Mouse (Mus musculus) ovary, postnatal 10 days (tissue): ENCODE results near the gene Rsc1a1.

ENCODE experiments used
- DNase-seq: peaks from one replicate; pipeline ENCODE4 v3.0.0; 2022; ENCODE audit warnings: low spot score

Rsc1a1 gene

DNA sequence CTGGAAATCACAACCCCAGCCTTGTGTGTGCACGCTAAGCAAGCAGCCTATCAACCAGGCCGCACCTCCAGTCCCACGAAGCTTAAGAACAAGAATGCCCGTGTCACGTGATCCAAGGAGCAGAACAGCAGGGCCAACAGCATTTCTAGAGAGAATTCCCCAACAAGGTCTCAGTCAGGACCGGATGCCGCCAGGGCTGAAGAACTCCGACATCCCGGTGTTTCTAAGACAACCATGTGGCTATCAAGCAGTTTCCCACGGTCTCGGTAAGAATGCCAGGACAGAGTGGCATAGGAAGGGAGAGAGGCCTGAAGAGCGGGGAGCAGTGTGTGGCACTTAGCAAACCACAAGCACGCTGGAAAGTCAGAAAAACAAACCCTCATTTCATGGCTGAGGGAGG is 31.6 kb downstream of the Rsc1a1 start:
- no peak for DNase-seq

DNA sequence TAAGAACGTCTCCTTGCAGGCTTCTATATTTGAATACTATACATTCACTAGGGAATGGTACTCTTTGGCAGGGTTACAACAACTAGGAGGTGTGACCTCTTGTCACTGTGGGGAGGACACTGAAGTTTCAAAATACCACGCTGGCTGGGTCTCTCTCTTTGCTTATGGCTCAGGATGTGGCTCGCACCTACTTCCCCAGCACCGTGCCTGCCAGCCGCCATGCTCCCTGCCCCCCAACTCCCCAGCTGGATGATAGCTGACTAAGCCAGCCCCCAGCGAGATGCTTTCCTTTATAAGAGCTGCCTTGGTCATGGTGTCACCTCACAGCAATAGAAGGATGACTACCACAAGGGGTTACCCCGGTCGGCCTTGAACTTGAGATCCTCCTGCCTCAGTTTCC is 32.4 kb downstream of the Rsc1a1 start:
- no peak for DNase-seq

DNA sequence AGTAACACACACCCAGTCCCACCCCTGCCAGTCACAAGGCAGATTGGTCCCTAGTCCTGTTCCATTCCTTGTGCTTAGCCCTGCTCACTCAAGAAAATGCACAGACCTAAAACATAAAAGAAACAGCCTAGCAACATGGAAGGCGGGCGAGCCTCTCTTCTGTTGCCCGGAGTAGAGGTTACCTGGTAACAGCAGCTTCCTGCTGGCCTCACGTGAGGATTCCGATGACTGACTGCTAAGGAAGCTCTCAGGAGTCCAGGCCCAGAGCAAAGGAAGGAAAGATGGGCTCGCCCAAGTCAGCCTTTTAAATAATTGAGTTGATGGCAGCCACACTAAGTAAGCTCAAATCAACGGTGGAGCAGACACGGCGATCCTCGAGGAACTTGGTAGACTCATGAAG is 33.5 kb downstream of the Rsc1a1 start:
- no peak for DNase-seq

DNA sequence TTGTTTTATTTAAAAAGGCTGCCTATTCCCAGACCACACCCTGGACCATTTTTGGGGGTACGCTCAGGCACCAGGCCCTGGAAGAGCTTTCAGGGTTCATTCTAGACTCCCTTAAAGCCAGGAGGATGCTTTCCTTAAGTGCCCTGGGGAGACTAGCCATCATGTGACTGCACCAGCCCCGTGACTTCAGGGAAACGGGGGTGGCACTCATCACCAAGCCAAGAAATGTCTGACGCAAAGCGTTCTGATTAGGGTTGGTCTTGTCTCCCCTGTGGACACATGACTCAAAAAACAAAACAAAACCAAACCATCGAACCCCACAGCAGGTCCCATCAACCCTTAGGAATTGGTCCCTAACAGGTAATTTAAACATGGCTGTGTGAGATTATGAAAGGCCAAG is 34.1 kb downstream of the Rsc1a1 start:
- DNase-seq, result no peak

DNA sequence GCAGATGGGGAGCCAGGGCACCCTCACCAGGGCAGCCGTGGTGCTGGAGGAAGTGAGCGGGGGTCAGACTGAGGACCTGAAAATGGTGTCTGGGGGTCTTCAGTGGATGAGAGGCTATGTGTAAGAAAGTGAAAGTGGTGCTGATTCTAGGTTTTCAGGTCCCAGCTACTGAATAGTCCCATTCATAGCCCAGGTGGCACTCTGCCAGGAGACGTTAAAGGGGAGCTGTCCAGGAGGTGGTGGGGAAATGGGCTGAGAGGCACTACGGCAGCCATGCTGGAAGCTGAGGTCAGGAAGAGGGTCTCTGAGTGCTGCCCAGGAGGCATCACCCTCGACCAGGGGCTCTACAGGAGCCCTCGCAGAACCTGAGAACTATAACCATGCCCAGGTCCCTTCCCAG is 36.2 kb downstream of the Rsc1a1 start:
- DNase-seq, result no peak

DNA sequence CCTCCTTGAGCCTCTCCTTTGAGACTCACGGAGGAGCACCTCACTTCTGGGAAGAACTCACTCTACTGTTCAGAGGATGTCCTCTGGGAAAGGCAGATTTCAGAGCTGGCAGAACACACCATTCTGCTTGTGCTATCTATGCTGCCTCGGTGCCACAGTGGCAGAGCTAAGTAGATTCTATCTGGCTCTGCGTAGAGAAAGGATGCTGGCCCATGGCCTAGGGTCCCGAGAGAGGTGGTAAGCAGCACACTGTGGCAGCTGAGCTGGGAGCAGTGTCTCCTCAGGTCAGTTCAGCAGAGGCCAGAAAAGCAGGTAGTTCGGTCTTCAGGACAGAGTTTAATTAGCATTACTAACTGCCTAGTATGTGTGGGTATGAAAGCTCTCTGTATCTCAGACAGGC is 37.1 kb downstream of the Rsc1a1 start:
- no peak for DNase-seq

DNA sequence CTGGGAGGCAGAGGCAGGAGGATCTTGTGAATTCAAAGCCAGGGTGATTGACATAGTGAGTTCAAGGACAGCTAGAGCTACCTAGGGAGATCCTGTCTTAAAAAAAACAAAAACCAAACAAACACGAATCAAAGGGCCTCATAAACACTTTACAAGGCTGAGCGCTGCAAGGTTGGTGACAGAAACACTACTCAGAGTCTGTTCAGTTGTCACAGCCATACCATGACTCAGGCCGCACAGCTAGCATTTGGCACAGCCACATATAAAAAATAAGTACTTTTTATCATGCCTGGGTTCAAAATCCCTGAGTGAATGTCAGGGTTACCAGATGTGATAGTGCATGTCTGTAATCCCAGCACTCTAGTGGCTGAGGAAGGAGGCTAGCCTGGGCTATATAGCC is 38.2 kb downstream of the Rsc1a1 start:
- DNase-seq, result no peak

DNA sequence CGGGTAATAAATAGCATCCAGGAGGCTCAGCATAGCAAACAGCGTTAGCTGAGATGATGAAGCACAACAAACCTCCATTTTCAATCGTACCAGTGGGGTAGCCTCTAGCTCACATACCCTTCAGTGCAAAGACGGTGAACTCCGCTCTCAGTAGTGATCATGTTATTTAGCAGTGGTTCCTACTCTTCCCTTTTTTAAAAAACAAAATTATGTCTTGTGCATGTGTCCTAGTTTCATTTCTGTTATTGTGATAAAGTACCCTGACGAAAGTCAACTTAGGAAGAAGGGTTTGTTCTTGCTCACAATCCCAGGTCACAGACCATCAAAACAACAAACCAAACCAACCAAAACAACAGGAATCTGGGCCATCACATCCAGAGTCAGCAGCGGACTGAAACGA is 39.4 kb downstream of the Rsc1a1 start:
- DNase-seq, result no peak

DNA sequence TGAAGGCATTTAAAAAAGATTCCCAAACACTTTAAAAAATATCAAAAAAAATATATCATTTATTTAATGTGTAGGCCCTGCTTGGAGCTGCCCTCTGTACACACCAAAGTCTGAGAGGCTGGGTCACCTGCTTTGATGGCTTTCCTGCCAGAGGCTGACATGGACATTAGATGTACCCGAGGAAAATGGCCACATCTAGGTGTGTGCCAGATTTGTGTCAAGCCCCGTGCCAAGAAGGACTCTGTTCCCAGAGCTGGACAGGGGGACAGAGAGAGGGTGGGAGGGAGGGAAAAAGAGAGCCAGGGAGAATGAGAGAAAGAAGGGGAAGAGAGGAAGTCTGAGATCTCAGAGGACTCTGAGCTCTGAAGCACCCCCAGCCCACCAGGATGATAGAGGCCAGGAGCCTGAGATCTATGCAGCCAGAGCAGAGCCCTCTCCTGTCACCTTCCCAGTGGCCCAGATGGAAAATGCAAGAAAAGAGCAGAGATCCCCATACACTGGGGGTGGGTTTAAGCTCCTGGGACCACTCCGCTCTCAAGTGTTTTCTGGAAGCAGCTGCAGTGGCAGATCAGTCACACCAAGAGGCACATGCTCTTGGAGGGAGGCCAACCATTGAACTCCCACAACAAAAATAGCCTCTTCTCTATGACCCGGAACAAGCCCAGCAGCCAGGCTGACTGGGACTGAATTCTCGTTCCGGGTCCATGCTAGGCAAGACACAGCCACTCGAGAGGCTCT is 42.1 kb downstream of the Rsc1a1 start:
- DNase-seq, result no peak

DNA sequence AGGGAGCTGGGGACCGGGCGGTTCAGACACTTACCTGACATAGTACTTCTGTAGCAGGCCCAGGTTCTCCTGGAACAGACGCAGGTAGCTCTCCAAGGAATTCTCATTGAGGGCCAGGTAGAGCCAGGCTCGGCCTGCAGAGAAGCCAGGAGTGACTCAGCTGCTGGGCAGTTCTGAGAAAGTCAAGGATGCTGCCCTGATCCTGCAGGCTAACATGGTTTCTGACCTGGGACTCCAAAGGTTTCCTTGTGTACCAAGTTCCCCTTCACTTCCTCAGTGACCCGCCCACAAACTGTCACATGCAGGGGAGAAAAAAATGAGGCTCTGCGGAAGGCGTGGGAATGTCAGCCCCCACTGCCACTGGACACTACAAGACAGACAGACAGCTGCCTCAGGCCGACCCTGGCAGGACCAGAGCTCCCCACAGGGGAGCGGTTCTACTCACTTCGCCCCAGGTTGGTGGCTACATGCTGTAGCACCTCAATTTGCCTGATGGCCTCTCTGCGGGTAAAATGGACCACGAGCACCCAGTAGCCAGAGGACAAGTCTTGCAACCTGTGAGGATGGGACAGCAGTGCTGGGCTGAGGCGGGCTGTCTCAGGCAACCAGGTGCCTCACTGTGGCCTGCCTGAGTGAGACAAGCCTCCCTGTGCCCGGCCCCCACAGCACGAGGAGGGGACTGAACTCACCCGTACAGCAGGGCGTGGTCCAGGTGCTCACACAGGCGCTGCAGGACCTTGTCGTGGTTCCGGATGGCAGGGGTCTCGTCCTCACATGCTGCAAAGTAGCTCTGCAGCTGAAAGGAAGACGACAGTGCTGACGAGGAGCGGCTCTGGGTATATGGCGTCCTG is 43.2 kb downstream of the Rsc1a1 start:
- DNase-seq, result no peak

DNA sequence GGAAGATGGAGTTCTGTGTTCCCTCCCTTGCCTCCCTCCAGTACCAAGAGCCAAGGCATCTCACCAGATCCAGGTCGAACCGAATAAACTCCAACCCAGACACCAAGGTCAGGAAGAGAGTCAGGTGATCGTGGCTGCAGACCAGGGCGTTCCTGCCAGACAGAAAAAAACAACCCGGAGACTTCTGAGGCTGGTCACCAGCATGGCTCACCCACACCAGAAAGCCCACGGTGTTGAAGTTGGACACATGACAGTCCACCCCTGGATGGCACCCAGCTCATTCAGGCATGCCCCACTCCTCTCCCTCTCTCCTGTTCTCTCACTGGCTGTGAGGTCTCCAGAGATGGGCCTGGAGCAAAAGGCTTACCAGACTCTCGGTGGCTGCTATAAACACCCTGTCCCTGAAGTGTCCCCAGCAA is 44.0 kb downstream of the Rsc1a1 start:
- no peak for DNase-seq

DNA sequence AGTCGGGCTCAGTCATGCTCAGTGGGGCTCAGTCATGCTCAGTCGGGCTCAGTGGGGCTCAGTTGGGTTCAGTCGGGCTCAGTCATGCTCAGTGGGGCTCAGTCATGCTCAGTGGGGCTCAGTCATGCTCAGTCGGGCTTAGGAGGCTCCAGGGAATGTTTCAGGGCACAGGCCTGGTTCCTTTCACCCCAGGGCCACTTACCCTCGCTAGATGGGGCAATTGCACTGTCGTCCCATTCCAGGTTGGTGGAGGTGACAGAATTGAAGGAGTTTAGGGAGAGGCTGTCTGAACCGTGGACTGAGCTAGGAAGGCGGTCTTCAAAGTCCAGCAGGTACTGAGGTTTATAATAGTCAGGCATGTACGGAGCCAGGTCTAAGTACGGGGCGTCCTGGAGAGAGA is 45.9 kb downstream of the Rsc1a1 start:
- no peak for DNase-seq

DNA sequence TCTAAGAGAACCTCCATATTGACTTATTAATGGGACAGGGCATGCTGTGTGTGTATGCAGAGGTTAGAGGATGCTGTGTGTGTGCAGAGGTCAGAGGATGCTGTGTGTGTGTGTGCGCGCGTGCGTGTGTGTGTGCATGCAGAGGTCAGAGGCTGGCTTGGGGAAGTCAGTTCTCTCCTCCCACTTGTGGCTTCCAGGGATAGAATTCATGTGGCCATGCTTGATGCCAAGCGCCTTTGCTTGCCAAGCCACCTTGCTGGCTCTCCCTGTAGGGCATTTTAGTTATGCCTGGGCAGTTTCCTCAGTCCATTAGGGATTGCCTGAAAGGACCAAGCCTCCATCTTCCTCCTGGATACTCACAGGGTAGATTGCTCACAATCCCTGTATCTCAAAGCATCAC is 48.7 kb downstream of the Rsc1a1 start:
- DNase-seq, result no peak

DNA sequence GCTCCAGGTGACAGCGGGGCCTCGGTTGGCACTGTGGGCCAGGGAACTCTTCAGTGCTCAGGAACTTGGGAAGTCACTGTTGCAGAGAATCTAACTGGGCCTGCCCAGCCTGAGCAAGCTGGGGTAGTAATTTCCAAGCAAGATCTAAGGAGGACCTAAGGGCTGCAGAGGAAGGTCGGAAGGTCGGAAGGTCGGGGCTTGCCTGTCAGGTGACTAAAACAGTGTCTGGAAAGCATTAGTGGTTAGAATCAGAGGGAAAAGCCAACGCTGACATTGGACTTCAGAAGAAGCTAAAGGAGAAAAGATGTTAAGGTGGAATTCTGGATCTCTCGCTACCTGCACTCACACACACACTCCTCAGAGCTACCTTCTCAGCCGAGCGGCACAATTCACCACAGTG is 49.4 kb downstream of the Rsc1a1 start:
- DNase-seq, result no peak
